Mouse (Mus musculus): ENCODE data around the gene Eaf2. TPM values are rescaled to one million over a fixed set of nuclear protein-coding genes. Genes with fewer than 3 reads are reported as not detected.
"Not testable (repeated sequence)": the region's sequence is repeated elsewhere in the genome, so short reads cannot be mapped to it uniquely, and the experiment has no call there.

The Eaf2 gene
- polyA plus RNA-seq, 1 experiment from 2014 or later = 0.41 TPM

DNA sequence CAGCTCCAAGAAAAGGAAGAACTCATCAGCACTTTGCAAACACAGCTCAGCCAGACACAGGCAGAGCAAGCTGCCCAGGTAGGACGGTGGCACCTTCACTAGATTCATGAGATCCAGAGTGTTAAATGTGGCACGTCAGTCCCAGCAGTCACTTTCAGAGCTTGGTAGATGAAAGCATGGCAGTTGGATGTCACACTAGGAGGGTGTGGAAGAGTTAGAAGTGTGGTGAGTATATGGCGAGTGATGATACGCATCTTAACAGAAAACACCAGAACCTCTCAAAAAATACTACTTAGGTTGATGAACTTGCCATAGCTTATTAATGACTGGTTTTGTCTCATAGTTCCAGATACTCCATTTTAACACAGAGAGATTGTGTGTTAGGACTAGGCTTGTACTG is 16.6 kb upstream of the Eaf2 start:
- Histone ChIP-seq H3K4me3 (replicated peaks) (no peak overlapping the region), H3K36me3 (peaks cover 53% of the 10 kb centered on the region), H3K4me2 (peak overlapping the region; percentile 61), H3K27me3 (no peaks in the 10 kb centered on the region), H3K9ac (peak overlapping the region; percentile 54; the same call in 1 of the 2 replicates), H3K4me1 (replicated peaks) (peaks cover 67% of the 10 kb centered on the region), H3K9me3 (replicated peaks) (no peaks in the 10 kb centered on the region), H3K27ac (peak overlapping the region; percentile 93)
- 51% methylated on average over 4 of the region's 4 CpGs for WGBS (ENCODE audit: insufficient replicate concordance)
- peak; percentile 32 for ATAC-seq (ENCODE audit: low read depth)
- DNase-seq = peak; percentile 29

- H3K9ac ChIP-seq = peak overlapping the region; percentile 68
- DNase-seq (peak; percentile 79), ATAC-seq (ENCODE audit: low read depth) (peak; percentile 94)
- peaks cover 66% of the 10 kb centered on the region for H3K4me1 ChIP-seq (replicated peaks)
- peak overlapping the region; percentile 6; the same call in 1 of the 2 replicates for H3K4me3 ChIP-seq (replicated peaks)
- WGBS (ENCODE audit: insufficient replicate concordance) = 18% methylated on average over 3 of the region's 3 CpGs
- peak overlapping the region; percentile 93 for H3K27ac ChIP-seq
- H3K4me2 ChIP-seq = peak overlapping the region; percentile 61
- H3K36me3 ChIP-seq = peaks cover 51% of the 10 kb centered on the region
- no peaks in the 10 kb centered on the region for H3K9me3 ChIP-seq (replicated peaks)
- no peaks in the 10 kb centered on the region for H3K27me3 ChIP-seq
Measured at GRCm38 (mm10) chr16:36890559-36890958, 15.8 kb upstream of the Eaf2 start.

DNA sequence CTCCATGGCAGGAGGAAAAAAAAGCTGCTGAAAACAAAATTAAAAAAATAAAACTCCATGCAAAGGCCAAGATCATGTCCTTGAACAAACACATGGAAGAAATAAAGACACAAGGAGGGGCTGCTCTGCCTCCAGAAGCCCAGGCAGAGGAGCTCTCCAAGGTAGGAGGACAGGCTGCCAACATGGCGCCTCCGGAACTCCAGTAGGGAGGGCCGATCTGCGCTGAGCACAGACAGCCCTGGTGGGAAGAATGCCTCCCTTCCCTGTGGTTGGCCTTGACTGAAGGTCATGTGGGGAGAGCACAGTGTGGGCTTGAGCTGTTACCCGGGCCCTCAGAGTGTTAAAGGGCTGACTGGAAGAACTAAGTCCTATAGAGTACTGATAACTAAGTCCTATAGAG is 12.7 kb upstream of the Eaf2 start:
- no peak overlapping the region for H3K4me3 ChIP-seq (replicated peaks)
- ATAC-seq (ENCODE audit: low read depth) = no peak
- peaks cover 29% of the 10 kb centered on the region for H3K36me3 ChIP-seq
- no peak overlapping the region for H3K9ac ChIP-seq
- no peaks in the 10 kb centered on the region for H3K9me3 ChIP-seq (replicated peaks)
- no peak overlapping the region for H3K4me2 ChIP-seq
- DNase-seq = no peak
- WGBS (ENCODE audit: insufficient replicate concordance) = 83% methylated on average over 5 of the region's 5 CpGs
- H3K27me3 ChIP-seq = no peaks in the 10 kb centered on the region
- H3K27ac ChIP-seq = peak overlapping the region; percentile 51; the same call in 1 of the 2 replicates
- peaks cover 44% of the 10 kb centered on the region for H3K4me1 ChIP-seq (replicated peaks)

DNA sequence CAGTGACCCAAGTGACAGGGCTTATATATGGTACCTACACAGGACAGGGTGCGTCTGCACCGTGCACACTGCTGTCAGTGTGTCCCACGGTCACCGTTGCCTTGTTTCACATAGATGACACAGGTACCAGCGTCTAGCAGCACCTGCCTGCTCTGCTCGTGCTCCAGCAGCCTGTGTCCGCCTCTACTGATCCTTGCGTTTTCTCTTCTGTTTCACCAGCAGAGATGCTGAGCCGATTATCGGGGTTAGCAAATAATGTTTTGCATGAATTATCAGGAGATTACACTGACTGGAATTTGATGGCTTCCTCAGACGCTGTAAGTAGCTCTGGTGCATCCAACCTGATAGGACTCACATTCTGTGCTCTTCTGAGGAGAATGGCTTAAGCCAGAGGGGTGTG is 11.1 kb upstream of the Eaf2 start:
- Histone ChIP-seq H3K9me3 (replicated peaks) (no peaks in the 10 kb centered on the region), H3K4me1 (replicated peaks) (peaks cover 30% of the 10 kb centered on the region), H3K4me2 (no peak overlapping the region), H3K27ac (no peak overlapping the region), H3K36me3 (peaks cover 20% of the 10 kb centered on the region), H3K27me3 (no peaks in the 10 kb centered on the region), H3K4me3 (replicated peaks) (no peak overlapping the region), H3K9ac (no peak overlapping the region)
- WGBS (ENCODE audit: insufficient replicate concordance) = 90% methylated on average over 11 of the region's 11 CpGs
- DNase-seq = no peak
- no peak for ATAC-seq (ENCODE audit: low read depth)

DNA sequence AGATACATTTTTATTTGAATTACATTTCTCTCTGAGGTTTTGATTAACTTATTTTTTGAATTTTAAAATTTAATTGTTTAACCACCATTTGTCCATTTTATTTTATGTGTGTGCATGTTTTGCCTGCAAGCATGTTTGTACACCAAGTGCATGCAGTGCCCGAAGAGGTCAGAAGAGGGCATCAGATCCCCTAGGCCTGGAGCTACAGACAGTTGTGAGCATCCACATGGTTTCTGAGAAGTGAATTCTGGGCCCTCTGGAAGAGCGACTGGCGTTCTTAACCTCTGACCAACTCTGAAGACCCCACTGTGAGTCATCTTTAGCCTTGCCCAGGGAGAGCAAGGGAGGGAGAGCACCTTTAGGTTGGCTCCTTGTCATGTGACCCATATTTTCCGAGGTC is 10.1 kb upstream of the Eaf2 start:
- Histone ChIP-seq H3K27me3 (no peaks in the 10 kb centered on the region), H3K27ac (no peak overlapping the region), H3K4me1 (replicated peaks) (peaks cover 27% of the 10 kb centered on the region), H3K4me2 (no peak overlapping the region), H3K9ac (no peak overlapping the region), H3K9me3 (replicated peaks) (no peaks in the 10 kb centered on the region), H3K4me3 (replicated peaks) (no peak overlapping the region), H3K36me3 (peaks cover 19% of the 10 kb centered on the region)
- peak; percentile 55 for DNase-seq
- WGBS (ENCODE audit: insufficient replicate concordance) = 57% methylated on average over 4 of the region's 4 CpGs
- ATAC-seq (ENCODE audit: low read depth) = peak; percentile 40; the same call in 1 of the 2 replicates

GRCm38 (mm10) chr16:36882737-36883343 is 8.0 kb upstream of the Eaf2 start:
- ATAC-seq (ENCODE audit: low read depth) (no peak), DNase-seq (no peak)
- Histone ChIP-seq H3K9me3 (replicated peaks) (no peaks in the 10 kb centered on the region), H3K4me1 (replicated peaks) (peaks cover 22% of the 10 kb centered on the region), H3K27ac (no peak overlapping the region), H3K36me3 (peaks cover 12% of the 10 kb centered on the region), H3K4me2 (no peak overlapping the region), H3K4me3 (replicated peaks) (no peak overlapping the region), H3K27me3 (no peaks in the 10 kb centered on the region), H3K9ac (no peak overlapping the region)
- WGBS (ENCODE audit: insufficient replicate concordance) = 55% methylated on average over 5 of the region's 5 CpGs

DNA sequence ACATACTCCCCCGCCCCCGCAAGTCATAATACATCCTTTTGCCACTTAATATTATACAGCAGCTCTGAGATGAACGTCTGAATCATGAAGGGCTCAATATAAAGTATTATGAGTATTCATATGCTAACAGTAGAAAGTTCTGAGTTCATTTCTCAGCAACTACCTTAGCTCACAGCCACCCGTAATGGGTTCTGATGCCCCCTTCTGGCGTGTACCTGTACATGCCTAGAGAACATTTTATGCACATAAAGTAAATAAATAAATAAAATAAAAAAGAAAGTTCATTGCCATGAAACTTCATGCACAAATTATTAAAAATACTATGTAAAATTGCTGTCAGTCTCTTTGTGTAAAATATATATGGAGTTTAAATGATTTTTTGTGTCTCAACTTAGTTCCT is 2.5 kb upstream of the Eaf2 start:
- no peaks in the 10 kb centered on the region for H3K27me3 ChIP-seq
- no peak overlapping the region for H3K9ac ChIP-seq
- DNase-seq = no peak
- no peaks in the 10 kb centered on the region for H3K9me3 ChIP-seq (replicated peaks)
- WGBS (ENCODE audit: insufficient replicate concordance) = 69% methylated on average over 5 of the region's 5 CpGs
- no peak overlapping the region for H3K4me2 ChIP-seq
- H3K4me1 ChIP-seq (replicated peaks) = peaks cover 46% of the 10 kb centered on the region
- H3K27ac ChIP-seq = no peak overlapping the region
- no peak overlapping the region for H3K4me3 ChIP-seq (replicated peaks)
- H3K36me3 ChIP-seq = peaks cover 1% of the 10 kb centered on the region; the same call in 1 of the 2 replicates
- ATAC-seq (ENCODE audit: low read depth) = no peak

GRCm38 (mm10) chr16:36875276-36875851 is 561 bp upstream of the Eaf2 start:
- Histone ChIP-seq H3K9me3 (replicated peaks) (no peaks in the 10 kb centered on the region), H3K4me3 (replicated peaks) (peak overlapping the region; percentile 92), H3K27me3 (no peaks in the 10 kb centered on the region), H3K36me3 (peaks cover 6% of the 10 kb centered on the region), H3K4me2 (peak overlapping the region; percentile 87), H3K4me1 (replicated peaks) (peaks cover 37% of the 10 kb centered on the region), H3K9ac (peak overlapping the region; percentile 87), H3K27ac (peak overlapping the region; percentile 80)
- DNase-seq (no peak), ATAC-seq (ENCODE audit: low read depth) (peak; percentile 75)
- under 1% methylated on average over 37 of the region's 48 CpGs for WGBS (ENCODE audit: insufficient replicate concordance)

- Histone ChIP-seq H3K27me3 (no peaks in the 10 kb centered on the region), H3K9me3 (replicated peaks) (no peaks in the 10 kb centered on the region), H3K4me1 (replicated peaks) (peaks cover 9% of the 10 kb centered on the region), H3K27ac (no peak overlapping the region), H3K4me3 (replicated peaks) (no peak overlapping the region), H3K36me3 (peaks cover 17% of the 10 kb centered on the region), H3K4me2 (no peak overlapping the region), H3K9ac (no peak overlapping the region)
- DNase-seq (no peak), ATAC-seq (ENCODE audit: low read depth) (no peak)
- WGBS (ENCODE audit: insufficient replicate concordance) = 71% methylated on average over 2 of the region's 2 CpGs
Measured at GRCm38 (mm10) chr16:36869442-36869841, 5.4 kb downstream of the Eaf2 start.

GRCm38 (mm10) chr16:36863585-36863984 is 11.2 kb downstream of the Eaf2 start:
- Histone ChIP-seq H3K9ac (no peak overlapping the region), H3K9me3 (replicated peaks) (no peaks in the 10 kb centered on the region), H3K36me3 (peaks cover 10% of the 10 kb centered on the region), H3K4me2 (no peak overlapping the region), H3K4me1 (replicated peaks) (no peaks in the 10 kb centered on the region), H3K4me3 (replicated peaks) (no peak overlapping the region), H3K27me3 (no peaks in the 10 kb centered on the region), H3K27ac (no peak overlapping the region)
- DNase-seq (no peak), ATAC-seq (ENCODE audit: low read depth) (no peak)
- WGBS (ENCODE audit: insufficient replicate concordance) = 71% methylated on average over 3 of the region's 3 CpGs

DNA sequence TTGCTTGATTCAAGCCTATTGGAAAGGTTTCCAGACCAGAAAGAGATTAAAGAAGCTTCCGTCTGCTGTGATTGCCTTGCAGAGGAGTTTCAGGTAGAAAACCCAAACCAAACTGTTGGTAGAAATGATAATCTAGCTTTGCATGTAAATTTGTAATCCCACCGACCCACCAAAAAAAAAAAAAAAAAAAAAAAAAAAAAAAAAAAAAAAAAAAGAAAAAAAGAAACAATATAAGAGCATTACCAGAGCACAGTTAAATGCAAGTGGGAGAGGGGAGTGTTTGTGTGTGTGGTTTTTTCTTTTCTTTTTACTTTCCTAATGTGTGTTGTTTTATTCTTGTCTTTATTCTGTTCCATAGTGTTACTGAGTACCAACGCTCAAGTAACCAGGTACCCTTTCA is 23.6 kb downstream of the Eaf2 start:
- H3K27me3 ChIP-seq = no peaks in the 10 kb centered on the region
- H3K27ac ChIP-seq = no peak overlapping the region
- ATAC-seq (ENCODE audit: low read depth) (no peak), DNase-seq (no peak)
- no peak overlapping the region for H3K4me3 ChIP-seq (replicated peaks)
- no peaks in the 10 kb centered on the region for H3K9me3 ChIP-seq (replicated peaks)
- H3K9ac ChIP-seq = no peak overlapping the region
- H3K4me1 ChIP-seq (replicated peaks) = no peaks in the 10 kb centered on the region
- peaks cover 8% of the 10 kb centered on the region; the same call in 1 of the 2 replicates for H3K36me3 ChIP-seq
- H3K4me2 ChIP-seq = no peak overlapping the region
- 72% methylated on average over 3 of the region's 3 CpGs for WGBS (ENCODE audit: insufficient replicate concordance)

DNA sequence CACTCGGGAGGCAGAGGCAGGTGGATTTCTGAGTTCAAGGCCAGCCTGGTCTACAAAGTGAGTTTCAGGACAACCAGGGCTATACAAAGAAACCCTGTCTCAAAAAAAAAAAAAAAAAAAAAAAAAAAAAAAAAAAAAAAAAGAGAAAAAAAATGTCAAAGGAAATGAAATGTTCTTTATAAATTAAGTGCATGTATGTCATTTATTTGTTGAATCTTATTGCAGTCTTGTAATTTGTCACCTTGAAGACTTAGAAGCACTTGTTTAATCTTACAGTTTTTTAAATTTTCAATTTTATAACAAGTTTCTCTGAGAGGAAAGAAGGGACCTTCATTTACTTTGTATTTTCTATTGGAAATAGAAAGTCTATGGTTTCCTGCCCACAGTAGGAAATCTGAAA is 27.9 kb downstream of the Eaf2 start:
- H3K27me3 ChIP-seq; ATAC-seq (ENCODE audit: low read depth); H3K4me3 ChIP-seq (replicated peaks); H3K9ac ChIP-seq; H3K27ac ChIP-seq; H3K9me3 ChIP-seq (replicated peaks); DNase-seq; H3K4me1 ChIP-seq (replicated peaks); H3K4me2 ChIP-seq: not testable (repeated sequence)
- peaks cover 13% of the 10 kb centered on the region for H3K36me3 ChIP-seq
- WGBS (ENCODE audit: insufficient replicate concordance) = 91% methylated on average over 1 of the region's 1 CpGs
